Mouse (Mus musculus) cerebellum, adult 9-11 months (tissue): ENCODE data around the gene Olfr298.

Experiments
- DNase-seq: peaks from one replicate; pipeline ENCODE4 v3.0.0; 2022

Olfr298 gene

GRCm38 (mm10) chr7:86492384-86492783 is at the start of gene Olfr298:
Olfr298 (minus strand) TSS chr7:86492484.
- no peak for DNase-seq

GRCm38 (mm10) chr7:86519668-86520067 is 27.4 kb upstream of the Olfr298 start, which contains the start of gene Olfr297:
Olfr297 (plus strand) TSS chr7:86519968.
- no peak for DNase-seq

- no peak for DNase-seq
Observed at GRCm38 (mm10) chr7:86459621-86460020, 32.7 kb downstream of the Olfr298 start, which contains the start of gene Olfr299. Olfr299 (plus strand) TSS chr7:86459921.
